In the genomic region with DNA sequence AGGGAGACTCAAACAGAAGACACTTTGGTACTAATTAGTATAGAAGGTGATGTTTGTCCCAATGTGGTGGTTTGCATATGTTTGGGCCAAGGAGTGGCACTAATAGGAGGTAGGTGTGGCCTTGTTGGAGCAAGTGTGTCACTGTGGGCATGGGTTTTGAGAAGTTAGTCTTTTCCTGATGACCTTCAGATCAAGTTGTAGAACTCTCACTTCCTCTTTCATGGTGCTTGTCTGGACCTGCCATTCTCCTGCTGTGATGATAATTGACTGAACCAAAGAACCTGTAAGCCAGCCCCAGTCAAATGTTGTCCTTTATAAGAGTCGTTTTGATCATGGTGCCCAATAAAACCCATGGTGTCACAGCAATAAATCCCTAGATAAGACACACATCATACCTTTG, we compare ENCODE assay signal across 26 mouse cellular contexts.
DNase-seq lines count a peak whose midpoint lies in the region; ATAC-seq lines count a peak whose summit lies in the region.
"Had no signal": no experiment of that assay in that cellular context is flagged by ENCODE, and none has a peak within 500 bp of the region (broad histone marks: within the 10 kb centered on the region; RNA-seq: fewer than 3 reads in every experiment).

No protein-coding gene starts in this region.

- no peaks in the 10 kb centered on the region for H3K4me1 ChIP-seq in hindbrain, embryonic 16.5 days (ENCODE audit: control insufficient read depth, insufficient read depth, low read depth, low read length)
- H3K4me1 ChIP-seq: embryonic facial prominence, embryonic 12.5 days; embryonic facial prominence, embryonic 15.5 days; heart, embryonic 10.5 days; heart, embryonic 13.5 days had no signal

- no peaks in the 10 kb centered on the region for H3K27me3 ChIP-seq in hindbrain, embryonic 16.5 days (replicated peaks; ENCODE audit: control insufficient read depth, insufficient read depth, low read length)
- H3K27me3 ChIP-seq: embryonic facial prominence, embryonic 12.5 days; embryonic facial prominence, embryonic 15.5 days; heart, embryonic 13.5 days had no signal

- H3K9me3 ChIP-seq in hindbrain, embryonic 16.5 days (ENCODE audit: control insufficient read depth, low read length) = no peaks in the 10 kb centered on the region
- H3K9me3 ChIP-seq: embryonic facial prominence, embryonic 12.5 days; embryonic facial prominence, embryonic 15.5 days; heart, embryonic 10.5 days; heart, embryonic 13.5 days had no signal

- no peaks in the 10 kb centered on the region for H3K36me3 ChIP-seq in hindbrain, embryonic 16.5 days (ENCODE audit: control insufficient read depth, insufficient read depth, low read length)
- H3K36me3 ChIP-seq: embryonic facial prominence, embryonic 12.5 days; embryonic facial prominence, embryonic 15.5 days; heart, embryonic 10.5 days; heart, embryonic 13.5 days had no signal

- DNase-seq in A20 (ENCODE audit: low read depth, low spot score) (peak; percentile 53), R1 (ENCODE audit: low read depth, low spot score) (peak; percentile 3)
- DNase-seq in right cerebral cortex, postnatal 4 days = no peak
- DNase-seq in layer of hippocampus, adult 9-10 months (ENCODE audit: low spot score) = no peak
- DNase-seq in cerebellum, postnatal 25 days = no peak
- DNase-seq: adrenal gland, adult 2 months; adrenal gland, postnatal 14 days; B cell, adult 2 months; cerebellum, adult 11-12 months; cerebellum, adult 8-10 months; cerebellum, postnatal 10 days; forebrain, postnatal 0 days; gastrocnemius, adult 2 months; gastrocnemius, postnatal 14 days; heart, adult 2 months; heart, postnatal 14 days; heart, postnatal 4 days had no signal

- peak; percentile 12; the same call in 1 of the 2 replicates for ATAC-seq in granulocyte monocyte progenitor cell, adult 5-6 weeks (replicated peaks; ENCODE audit: poor library complexity, severe bottlenecking)
- 0 out of 2 replicates have a peak, but pooled peaks have one; percentile 26 for ATAC-seq in neutrophil, adult 5-6 weeks (ENCODE audit: extremely low read depth, insufficient number of reproducible peaks, low FRiP score, poor library complexity, severe bottlenecking)
- no peak for ATAC-seq in hindbrain, embryonic 16.5 days
- ATAC-seq: forebrain, embryonic 14.5 days; forebrain, postnatal 0 days had no signal

- no peak overlapping the region for H3K27ac ChIP-seq in hindbrain, embryonic 16.5 days (ENCODE audit: low read depth, low read length)
- H3K27ac ChIP-seq: embryonic facial prominence, embryonic 12.5 days; embryonic facial prominence, embryonic 15.5 days; gastrocnemius, adult 2 months; heart, adult 2 months; heart, embryonic 10.5 days; heart, embryonic 13.5 days; hindbrain, embryonic 14.5 days had no signal

- H3K4me3 ChIP-seq in hindbrain, embryonic 16.5 days (ENCODE audit: low read length) = no peak overlapping the region
- H3K4me3 ChIP-seq: embryonic facial prominence, embryonic 12.5 days; embryonic facial prominence, embryonic 15.5 days; gastrocnemius, adult 2 months; heart, adult 2 months; heart, embryonic 10.5 days; heart, embryonic 13.5 days had no signal

- 69% methylated on average over 1 of the region's 1 CpGs for WGBS in hindbrain, embryonic 16.5 days

- no peak overlapping the region for H3K4me2 ChIP-seq in hindbrain, embryonic 16.5 days (ENCODE audit: low read length)
- H3K4me2 ChIP-seq: embryonic facial prominence, embryonic 12.5 days; embryonic facial prominence, embryonic 15.5 days; heart, embryonic 13.5 days; hindbrain, embryonic 14.5 days had no signal

- no peak overlapping the region for H3K9ac ChIP-seq in hindbrain, embryonic 16.5 days (ENCODE audit: low read depth, low read length)
- H3K9ac ChIP-seq: embryonic facial prominence, embryonic 12.5 days; embryonic facial prominence, embryonic 15.5 days; forebrain, postnatal 0 days; heart, embryonic 13.5 days; hindbrain, embryonic 14.5 days had no signal

Comparison
In these comparisons a context has a peak if more than half of its experiments do, and no peak if none do; other contexts are left out.
1. DNase-seq: peak in A20 (single experiment) and R1 (single experiment); none in right cerebral cortex, postnatal 4 days (single experiment), layer of hippocampus, adult 9-10 months (single experiment) and cerebellum, postnatal 25 days (0 of 2).